Mouse (Mus musculus): Measurements from ENCODE around the gene Rexo2.

GRCm38 (mm10) chr9:48480411-48481213 lies at the start of gene Rexo2:
- TF ChIP-seq TBP (IDR thresholded peaks at IDR 0.05; ENCODE audit: low read depth, low read length), result peak; percentile 67; the same call in 1 of the 2 replicates
- 0 out of 6 replicates have a peak, but pooled peaks of 1 of the 3 experiments have one; percentile 2 for TF ChIP-seq CTCF (IDR thresholded peaks at IDR 0.05 in 2 of 3, conservative IDR thresholded peaks at IDR 0.05 in 1 of 3; ENCODE audit: control insufficient read depth in 1 of 3, insufficient read depth in 1 of 3, low read depth in 2 of 3, low read length in 3 of 3, poor library complexity in 1 of 3, severe bottlenecking in 1 of 3)
- no peak for TF ChIP-seq RAD21 (IDR thresholded peaks at IDR 0.05; ENCODE audit: low read depth, low read length)

All from MEL (cell line).